Mouse (Mus musculus): ENCODE data around the gene Prrx1.

Prrx1 gene

DNA sequence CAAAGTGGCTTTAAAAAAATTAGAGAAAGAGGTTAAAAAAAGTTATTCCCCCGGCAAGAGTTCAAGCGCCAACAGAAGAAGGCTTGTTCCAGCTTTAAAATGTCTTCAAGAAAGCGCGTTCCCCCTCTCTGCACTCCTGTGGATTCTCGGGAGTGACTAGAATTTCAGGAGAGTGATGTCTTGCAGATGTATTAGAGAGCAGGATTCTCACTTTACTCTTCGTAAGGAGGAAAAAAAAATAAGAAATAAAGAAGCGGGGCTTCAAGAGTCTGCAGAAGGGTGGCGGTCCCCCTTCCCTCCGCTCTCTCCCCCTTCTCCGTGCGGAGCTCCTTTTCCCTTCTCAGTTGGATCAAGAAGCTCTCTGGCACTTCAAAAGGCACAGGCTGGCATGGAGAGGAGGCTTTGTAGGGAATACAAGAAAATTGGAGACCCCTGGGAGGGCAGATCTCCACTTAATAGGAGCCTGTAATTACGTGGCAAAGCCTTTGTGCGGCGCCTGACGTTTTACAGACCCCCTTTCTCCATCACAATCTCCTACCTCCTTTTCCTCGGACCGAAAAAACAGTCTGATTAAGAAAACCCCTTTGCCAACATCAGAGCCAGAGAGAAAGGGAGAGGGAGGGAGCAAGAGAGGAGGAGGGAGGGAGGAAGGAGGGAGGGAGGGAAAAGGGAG lies at the start of gene Prrx1:
Prrx1 (minus strand) TSS at position 610 of the 673 bp plus-strand sequence.
- DNase-seq (ENCODE audit: low spot score in 2 of 2) = no peak

GRCm38 (mm10) chr1:163362202-163362601 lies 48.7 kb upstream of the Prrx1 start:
- no peak for DNase-seq (ENCODE audit: low spot score in 2 of 2)

DNA sequence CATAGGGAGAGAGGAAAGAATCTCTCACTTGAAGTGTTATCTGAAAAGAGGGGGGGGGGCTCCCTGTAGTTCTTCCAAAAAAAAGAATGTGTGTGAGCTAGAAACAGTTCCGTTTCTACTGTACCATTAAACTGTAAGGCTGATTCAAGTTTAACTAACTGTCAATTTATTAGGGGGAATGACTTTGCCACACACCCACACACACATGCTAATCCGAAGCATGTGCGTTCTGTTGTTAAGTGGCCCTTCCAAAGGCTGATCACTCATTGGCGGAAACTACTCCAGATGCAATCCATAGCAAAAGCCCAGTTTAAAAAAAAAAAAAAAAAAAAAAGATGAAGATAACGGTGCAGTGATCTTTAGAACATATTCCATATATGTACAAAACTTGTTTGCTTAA lies 47.9 kb upstream of the Prrx1 start:
- DNase-seq (ENCODE audit: low spot score in 2 of 2) = no peak

DNA sequence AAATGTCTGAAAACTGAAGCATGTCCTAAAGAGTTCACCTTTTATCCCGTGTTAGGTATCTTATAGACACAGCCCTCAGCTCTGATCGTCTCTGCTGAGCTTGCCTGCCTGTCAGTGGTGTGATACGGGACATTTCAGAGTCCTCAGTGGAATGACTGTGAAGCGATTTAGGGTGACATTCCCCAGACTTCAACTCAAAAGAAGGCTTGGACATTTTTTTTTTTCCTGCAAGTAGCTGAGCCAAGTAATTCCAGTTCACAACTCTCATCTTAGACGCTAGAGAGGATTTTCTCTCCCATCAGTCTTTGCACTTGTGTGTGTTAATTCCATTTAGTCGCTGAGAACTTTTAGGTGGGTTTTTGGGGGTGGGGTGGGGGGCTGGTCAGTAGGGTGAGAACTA lies 47.3 kb upstream of the Prrx1 start:
- DNase-seq (ENCODE audit: low spot score in 2 of 2) = no peak

- no peak for DNase-seq (ENCODE audit: low spot score in 2 of 2)
Observed at GRCm38 (mm10) chr1:163359521-163359920, 46.0 kb upstream of the Prrx1 start.

DNA sequence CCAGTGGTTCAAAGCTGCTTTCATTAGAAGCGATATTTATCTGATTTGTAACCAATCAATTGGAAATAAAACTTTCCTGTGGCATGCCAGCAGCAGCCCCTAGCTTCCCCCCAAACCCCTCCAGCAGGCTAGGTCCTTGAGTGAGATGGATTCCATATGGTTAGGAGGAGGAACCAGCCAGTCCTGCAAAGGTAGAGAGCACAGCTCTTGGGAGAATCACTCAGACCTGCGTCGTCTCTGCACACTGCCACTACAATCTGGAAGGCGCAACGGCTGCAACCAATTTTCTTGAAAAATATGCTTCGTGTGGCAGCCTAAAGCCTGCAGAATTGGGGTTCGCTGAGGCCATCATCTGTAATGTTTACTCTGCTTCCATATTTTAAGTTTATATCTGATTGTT lies 44.7 kb upstream of the Prrx1 start:
- DNase-seq (ENCODE audit: low spot score in 2 of 2) = no peak

DNA sequence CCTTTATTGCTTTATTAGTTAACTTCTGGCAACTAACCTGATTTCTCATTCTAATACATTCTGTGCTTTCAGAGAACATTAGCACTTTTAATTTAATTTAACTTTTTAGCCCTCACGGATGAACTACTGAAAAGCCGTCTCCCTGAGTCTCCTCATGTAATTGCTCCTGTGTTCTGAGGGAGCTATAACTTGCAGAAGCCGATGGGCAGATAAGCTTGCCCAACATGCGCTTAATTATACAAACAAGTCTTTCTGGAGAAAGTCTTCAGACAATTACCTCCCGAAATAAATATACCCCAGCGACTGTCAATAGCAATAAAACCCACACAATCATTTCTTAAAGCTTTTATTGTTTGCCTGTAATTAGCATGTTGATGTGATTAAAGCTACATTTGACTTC lies 44.2 kb upstream of the Prrx1 start:
- no peak for DNase-seq (ENCODE audit: low spot score in 2 of 2)

- no peak for DNase-seq (ENCODE audit: low spot score in 2 of 2)
Observed at GRCm38 (mm10) chr1:163356167-163356566, 42.7 kb upstream of the Prrx1 start.

- no peak for DNase-seq (ENCODE audit: low spot score in 2 of 2)
Observed at GRCm38 (mm10) chr1:163355626-163356156, 42.2 kb upstream of the Prrx1 start.

GRCm38 (mm10) chr1:163350988-163351387 lies 37.5 kb upstream of the Prrx1 start:
- DNase-seq (ENCODE audit: low spot score in 2 of 2) = no peak

GRCm38 (mm10) chr1:163345541-163345940 lies 32.0 kb upstream of the Prrx1 start:
- DNase-seq (ENCODE audit: low spot score in 2 of 2) = no peak

- no peak for DNase-seq (ENCODE audit: low spot score in 2 of 2)
Observed at GRCm38 (mm10) chr1:163344931-163345330, 31.4 kb upstream of the Prrx1 start.

DNA sequence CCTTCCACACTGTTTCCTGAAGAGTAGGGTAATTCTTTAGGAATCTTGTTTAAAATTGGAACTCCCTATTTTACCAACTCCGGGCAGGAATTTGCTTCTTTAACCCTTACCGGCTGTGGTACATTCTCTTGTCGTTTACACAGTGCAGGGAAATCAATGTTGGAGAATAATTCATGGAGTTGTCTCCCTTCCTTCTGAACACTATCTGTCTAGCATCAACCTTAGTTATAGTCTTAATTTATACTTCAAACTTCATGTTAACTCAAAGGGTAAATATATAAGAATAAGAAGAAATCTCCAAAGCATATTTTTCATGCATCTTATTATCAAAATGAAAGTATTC lies 25.7 kb upstream of the Prrx1 start:
- DNase-seq (ENCODE audit: low spot score in 2 of 2) = no peak

- no peak for DNase-seq (ENCODE audit: low spot score in 2 of 2)
Observed at GRCm38 (mm10) chr1:163338525-163339218, 25.2 kb upstream of the Prrx1 start.

GRCm38 (mm10) chr1:163337821-163338220 lies 24.3 kb upstream of the Prrx1 start:
- DNase-seq (ENCODE audit: low spot score in 2 of 2) = no peak

DNA sequence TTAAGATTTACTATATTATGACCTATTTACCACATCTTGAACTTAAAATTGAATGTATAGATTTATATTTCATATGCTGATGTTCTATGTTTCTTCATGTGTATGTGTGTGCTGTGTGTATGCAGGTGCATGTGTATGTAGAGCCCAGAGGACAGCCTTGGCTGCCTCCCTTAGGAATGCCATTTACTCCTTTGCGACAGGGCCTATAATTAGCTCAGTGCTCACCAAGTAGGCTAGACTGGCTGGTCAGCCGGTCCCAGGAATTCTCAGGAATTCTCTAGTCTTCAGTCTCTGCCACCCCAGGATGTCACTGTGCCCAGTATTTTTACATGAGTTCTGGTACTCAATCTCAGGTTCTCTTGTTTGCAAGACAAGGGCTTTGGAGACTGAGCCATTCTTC lies 13.8 kb upstream of the Prrx1 start:
- no peak for DNase-seq (ENCODE audit: low spot score in 2 of 2)

- DNase-seq (ENCODE audit: low spot score in 2 of 2) = no peak
Observed at GRCm38 (mm10) chr1:163319669-163320571, 6.4 kb upstream of the Prrx1 start.

DNA sequence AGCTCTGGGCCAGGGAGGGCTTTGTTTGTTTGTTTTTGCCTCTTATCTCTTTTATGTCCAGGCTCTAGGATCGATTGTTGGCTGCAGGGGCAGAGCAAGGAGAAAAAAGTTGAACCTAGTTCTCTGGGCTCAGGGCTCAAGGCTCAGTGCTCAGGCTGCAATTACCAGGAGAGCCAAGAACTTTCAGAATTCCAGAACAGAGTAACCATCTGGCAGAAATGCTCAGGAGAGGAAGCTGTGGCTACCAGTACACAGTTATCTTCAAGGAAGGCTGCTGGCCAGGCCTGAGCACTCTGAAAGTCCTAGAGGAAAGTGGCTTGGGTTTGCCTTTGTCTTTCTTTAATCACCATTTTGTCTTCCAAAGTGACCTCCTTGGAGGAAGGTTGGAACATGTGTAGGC lies 3.4 kb upstream of the Prrx1 start:
- no peak for DNase-seq (ENCODE audit: low spot score in 2 of 2)

- no peak for DNase-seq (ENCODE audit: low spot score in 2 of 2)
Observed at GRCm38 (mm10) chr1:163314829-163315301, 1.4 kb upstream of the Prrx1 start.

DNA sequence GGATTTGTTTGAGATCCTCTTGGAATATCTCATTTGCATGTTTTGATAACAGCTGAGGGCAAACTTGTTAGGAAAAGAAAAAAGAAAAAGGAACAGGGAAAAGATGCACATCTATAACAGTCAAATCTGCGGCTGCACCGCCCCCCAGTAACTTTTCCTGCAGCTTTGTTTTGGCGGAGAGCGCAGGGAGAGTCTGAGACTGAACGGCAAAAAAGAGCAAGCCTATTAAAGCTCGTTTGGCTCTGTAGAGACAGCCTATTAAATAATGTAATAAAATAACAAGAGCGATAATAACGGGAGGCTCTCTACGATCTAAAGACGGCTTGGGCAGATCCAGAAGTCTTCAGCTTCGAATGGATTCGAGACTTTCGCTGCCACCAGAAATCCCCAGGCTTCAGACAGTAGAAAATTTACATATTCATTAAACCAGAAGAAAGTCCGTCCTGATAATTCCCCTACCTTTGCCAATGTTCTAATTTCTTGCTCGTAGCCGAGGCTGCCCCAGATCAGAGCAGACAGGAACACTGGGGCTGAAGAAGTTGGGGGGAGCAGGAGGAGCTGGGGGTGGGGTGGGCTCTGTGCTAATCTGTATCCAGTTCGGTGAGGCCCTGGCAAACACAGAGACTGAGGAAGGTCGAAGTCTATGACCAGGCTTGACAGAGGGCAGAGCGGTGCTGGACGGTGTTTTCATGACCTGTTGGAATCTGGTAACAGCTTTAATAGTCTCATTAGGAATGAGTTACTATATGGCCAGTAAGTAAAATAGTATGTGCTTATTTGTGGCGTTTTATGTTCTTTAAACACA lies 613 bp upstream of the Prrx1 start:
- DNase-seq (ENCODE audit: low spot score in 2 of 2) = no peak

Data from spleen, postnatal 4 days (tissue).